Comparison of ENCODE assay signal across 8 mouse cellular contexts in the genomic region with DNA sequence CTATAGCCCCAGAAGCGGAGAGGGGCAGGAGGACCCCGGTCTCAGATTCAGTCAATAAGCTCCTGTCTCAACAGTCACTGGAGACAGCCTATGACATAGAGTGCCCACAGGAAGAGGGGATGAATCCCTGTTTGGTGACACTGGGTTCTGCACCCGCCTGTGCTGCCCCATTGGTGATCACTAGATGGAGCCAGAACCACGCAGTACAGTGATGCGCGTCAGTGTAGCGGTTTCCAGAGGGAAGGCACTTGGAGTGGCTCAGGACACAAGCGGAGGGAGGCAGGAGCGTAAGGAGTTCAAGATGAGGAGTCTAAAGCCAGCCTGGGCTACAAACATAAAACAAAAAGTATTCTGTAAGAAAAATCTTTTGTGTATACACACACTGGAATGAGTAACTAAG. TPM values are rescaled to one million over a fixed set of nuclear protein-coding genes. Genes with fewer than 3 reads are reported as not detected.
A peak's percentile ranks its signal among the peaks of the same experiment; 100 is the strongest.
DNase-seq lines count a peak whose midpoint lies in the region; ATAC-seq lines count a peak whose summit lies in the region.

No protein-coding gene starts in this region.

- no peaks in the 10 kb centered on the region for H3K36me3 ChIP-seq in forebrain, embryonic 11.5 days (ENCODE audit: control insufficient read depth, insufficient read depth, low read length)
- H3K36me3 ChIP-seq in heart, embryonic 15.5 days = no peaks in the 10 kb centered on the region
- no peaks in the 10 kb centered on the region for H3K36me3 ChIP-seq in liver, embryonic 11.5 days (ENCODE audit: control insufficient read depth, insufficient read depth, low read length)

- no peak overlapping the region for H3K4me3 ChIP-seq in forebrain, embryonic 11.5 days (ENCODE audit: low read depth, low read length)
- H3K4me3 ChIP-seq in heart, embryonic 15.5 days = no peak overlapping the region
- no peak overlapping the region for H3K4me3 ChIP-seq in liver, embryonic 11.5 days (ENCODE audit: low read depth, low read length)

- no peak overlapping the region for H3K9ac ChIP-seq in forebrain, embryonic 11.5 days (ENCODE audit: low read length)
- H3K9ac ChIP-seq in heart, embryonic 15.5 days = no peak overlapping the region
- H3K9ac ChIP-seq in liver, embryonic 11.5 days (ENCODE audit: low read depth, low read length) = no peak overlapping the region

- no peaks in the 10 kb centered on the region for H3K9me3 ChIP-seq in forebrain, embryonic 11.5 days (ENCODE audit: control insufficient read depth, low read length)
- no peaks in the 10 kb centered on the region for H3K9me3 ChIP-seq in heart, embryonic 15.5 days (replicated peaks)
- H3K9me3 ChIP-seq in liver, embryonic 11.5 days (ENCODE audit: control insufficient read depth, low read length) = no peaks in the 10 kb centered on the region

- H3K4me2 ChIP-seq in forebrain, embryonic 11.5 days (ENCODE audit: low read depth, low read length, severe bottlenecking) = no peak overlapping the region
- H3K4me2 ChIP-seq in heart, embryonic 15.5 days = no peak overlapping the region
- no peak overlapping the region for H3K4me2 ChIP-seq in liver, embryonic 11.5 days

- H3K27ac ChIP-seq in forebrain, embryonic 11.5 days (ENCODE audit: low read depth, low read length) = no peak overlapping the region
- no peak overlapping the region for H3K27ac ChIP-seq in heart, embryonic 15.5 days
- H3K27ac ChIP-seq in liver, embryonic 11.5 days (ENCODE audit: low read depth, low read length) = no peak overlapping the region

- peak; percentile 82 for ATAC-seq in forebrain, embryonic 11.5 days (replicated peaks; ENCODE audit: low FRiP score)
- peak; percentile 63 for ATAC-seq in heart, embryonic 15.5 days (replicated peaks; ENCODE audit: insufficient number of reproducible peaks, insufficient read depth, low FRiP score, low read depth)
- ATAC-seq in liver, embryonic 11.5 days (replicated peaks; ENCODE audit: low FRiP score) = peak; percentile 62
- peak; percentile 36; the same call in 1 of the 2 replicates for ATAC-seq in monocyte, adult 5-6 weeks (replicated peaks; ENCODE audit: insufficient number of reproducible peaks, low FRiP score, low TSS enrichment, poor library complexity, severe bottlenecking)

- peak; percentile 77 for DNase-seq in CD4-positive, CD25-positive, alpha-beta regulatory T cell, adult 2 months (ENCODE audit: low read depth, low spot score)
- DNase-seq in brain, adult 2 months (ENCODE audit: low read depth, low spot score) = peak; percentile 87
- DNase-seq in forebrain, embryonic 11.5 days (ENCODE audit: low spot score) = peak; percentile 89
- DNase-seq in kidney, postnatal 10 days = peak; percentile 86
- DNase-seq in liver, embryonic 11.5 days (ENCODE audit: low spot score) = peak; percentile 61
- peak; percentile 40 to 59 for DNase-seq in spleen, postnatal 14 days (ENCODE audit: low spot score in 2 of 2)

- peaks cover 28% of the 10 kb centered on the region for H3K4me1 ChIP-seq in forebrain, embryonic 11.5 days (replicated peaks; ENCODE audit: control insufficient read depth, insufficient read depth, low read length)
- H3K4me1 ChIP-seq in heart, embryonic 15.5 days (replicated peaks) = peaks cover 25% of the 10 kb centered on the region
- 0 out of 2 replicates have a peak, but pooled peaks cover 7% of the 10 kb centered on the region for H3K4me1 ChIP-seq in liver, embryonic 11.5 days (replicated peaks; ENCODE audit: control insufficient read depth, insufficient read depth, low read length)

- no peaks in the 10 kb centered on the region for H3K27me3 ChIP-seq in forebrain, embryonic 11.5 days (ENCODE audit: control insufficient read depth, insufficient read depth, low read length)
- H3K27me3 ChIP-seq in heart, embryonic 15.5 days = no peaks in the 10 kb centered on the region
- H3K27me3 ChIP-seq in liver, embryonic 11.5 days (replicated peaks; ENCODE audit: control insufficient read depth, insufficient read depth, low read length) = no peaks in the 10 kb centered on the region; the same call in 1 of the 2 replicates

- 8% methylated on average over 9 of the region's 9 CpGs for WGBS in forebrain, embryonic 11.5 days
- 7% methylated on average over 9 of the region's 9 CpGs for WGBS in heart, embryonic 15.5 days
- 13% methylated on average over 9 of the region's 9 CpGs for WGBS in liver, embryonic 11.5 days

RNA-seq across cellular contexts. Expression of gene Rfx2, which starts 22.3 kb away (rescaled TPM):
- 10.9 and 11.1 TPM in 2 replicates for polyA plus RNA-seq in forebrain, embryonic 11.5 days (2014; fragmentation: Nextera tagmentation; extraction: Ambion mirVana)
- 4.8 and 6.3 TPM in 2 replicates for polyA plus RNA-seq in heart, embryonic 15.5 days (2015; fragmentation: Nextera tagmentation; extraction: Ambion mirVana)
- 9.0 and 9.5 TPM in 2 replicates for polyA plus RNA-seq in liver, embryonic 11.5 days (2014; fragmentation: Nextera tagmentation; extraction: Ambion mirVana)
- 4.7 to 8.2 TPM (median 6.6 TPM) in 3 replicates for total RNA-seq in monocyte, adult 5-6 weeks (2017)

RNA-seq across cellular contexts. Expression of gene Prr22, which starts 38.5 kb away (rescaled TPM):
- 1.3 and 1.8 TPM in 2 replicates for polyA plus RNA-seq in forebrain, embryonic 11.5 days (2014; fragmentation: Nextera tagmentation; extraction: Ambion mirVana)
- 0.92 and 1.1 TPM in 2 replicates for polyA plus RNA-seq in heart, embryonic 15.5 days (2015; fragmentation: Nextera tagmentation; extraction: Ambion mirVana)
- polyA plus RNA-seq in liver, embryonic 11.5 days (2014; fragmentation: Nextera tagmentation; extraction: Ambion mirVana) = 1.6 and 1.8 TPM in 2 replicates
- total RNA-seq in monocyte, adult 5-6 weeks (2017) = 0.29 to 0.49 TPM in 2 of 3 replicates, not detected in the other

RNA-seq across cellular contexts. Expression of gene Dus3l, which starts 44.0 kb away (rescaled TPM):
- polyA plus RNA-seq in forebrain, embryonic 11.5 days (2014; fragmentation: Nextera tagmentation; extraction: Ambion mirVana) = 40.4 and 43.1 TPM in 2 replicates
- 28.3 and 37.6 TPM in 2 replicates for polyA plus RNA-seq in heart, embryonic 15.5 days (2015; fragmentation: Nextera tagmentation; extraction: Ambion mirVana)
- polyA plus RNA-seq in liver, embryonic 11.5 days (2014; fragmentation: Nextera tagmentation; extraction: Ambion mirVana) = 34.5 and 36.9 TPM in 2 replicates
- total RNA-seq in monocyte, adult 5-6 weeks (2017) = 15.0 to 22.2 TPM (median 19.2 TPM) in 3 replicates

RNA-seq across cellular contexts. Expression of gene Nrtn, which starts 51.2 kb away (rescaled TPM):
- polyA plus RNA-seq in forebrain, embryonic 11.5 days (2014; fragmentation: Nextera tagmentation; extraction: Ambion mirVana) = 5.0 and 5.5 TPM in 2 replicates
- 19.8 and 25.7 TPM in 2 replicates for polyA plus RNA-seq in heart, embryonic 15.5 days (2015; fragmentation: Nextera tagmentation; extraction: Ambion mirVana)
- 5.2 and 5.3 TPM in 2 replicates for polyA plus RNA-seq in liver, embryonic 11.5 days (2014; fragmentation: Nextera tagmentation; extraction: Ambion mirVana)
- total RNA-seq in monocyte, adult 5-6 weeks (2017) = not detected in 3 replicates
